Mouse (Mus musculus): ENCODE measurements around the gene Il6ra. TPM values are rescaled to one million over a fixed set of nuclear protein-coding genes. Genes with fewer than 3 reads are reported as not detected.

Gene Il6ra
- total RNA-seq (2014; fragmentation: Nextera tagmentation) (not detected in 2 replicates), total RNA-seq (2017) (under 0.01 and 0.06 TPM in 2 replicates), polyA plus RNA-seq (2012) (not detected in 2 replicates)

DNA sequence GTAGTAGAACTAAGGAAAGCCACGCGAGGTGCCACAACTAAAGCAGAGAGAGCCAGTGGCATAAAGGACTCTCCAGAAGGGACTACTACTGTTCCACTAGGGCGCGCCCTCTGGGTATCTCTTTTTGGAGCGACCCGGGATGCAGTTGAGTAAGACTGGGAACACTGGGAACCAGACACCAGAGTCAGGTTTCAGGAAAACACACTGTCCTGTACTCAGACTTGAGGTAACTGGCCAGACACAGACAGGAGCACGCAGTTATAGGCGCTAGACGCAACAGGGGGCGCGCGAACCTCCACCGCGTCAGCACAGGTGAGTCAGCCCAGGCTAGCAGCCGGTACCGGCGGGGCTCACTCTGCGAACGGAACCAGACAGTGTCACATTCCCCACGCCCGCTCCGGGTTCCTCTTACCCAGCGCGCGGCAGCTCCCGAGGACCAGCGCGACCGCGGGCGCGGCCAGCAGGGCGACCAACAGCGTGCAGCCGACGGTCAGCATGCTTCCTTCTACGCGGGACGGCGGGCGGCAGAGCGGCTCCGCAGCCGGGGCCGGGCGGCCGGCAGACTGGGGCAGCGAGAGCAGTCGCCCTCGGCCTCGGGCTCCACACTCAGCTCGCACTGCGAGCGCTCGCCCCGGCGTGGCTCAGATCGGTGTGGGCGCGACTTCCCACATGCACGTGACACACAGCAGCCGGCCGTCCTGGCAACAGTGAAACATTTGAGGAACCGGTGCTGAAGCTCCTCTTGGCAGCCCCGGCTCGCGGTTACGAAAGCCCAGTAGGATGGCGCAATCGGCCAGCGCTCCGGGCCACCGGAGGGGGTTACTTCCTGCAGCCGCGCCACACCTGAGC lies at the start of gene Il6ra:
Gene Il6ra (minus strand): TSS at position 654 of the 849 bp plus-strand sequence.
- DNase-seq (ENCODE audit: low spot score) (no peak), ATAC-seq (ENCODE audit: extremely low read depth, insufficient number of reproducible peaks, low FRiP score, poor library complexity, severe bottlenecking) (no peak)
- Histone ChIP-seq H3K36me3 (replicated peaks) (no peaks in the 10 kb centered on the region), H3K4me3 (ENCODE audit: low read depth, low read length) (no peak within 1 kb of the TSS), H3K4me1 (ENCODE audit: insufficient read depth, low read depth, low read length) (no peaks in the 10 kb centered on the region), H3K27me3 (ENCODE audit: insufficient read depth, low read length) (peaks cover 21% of the 10 kb centered on the region), H3K9me3 (replicated peaks) (no peaks in the 10 kb centered on the region)
- TF ChIP-seq CTCF (IDR thresholded peaks at IDR 0.05; ENCODE audit: low read depth, low read length) (no peak), GATA1 (IDR thresholded peaks at IDR 0.05; ENCODE audit: borderline replicate concordance, low read length) (no peak), GATA2 (IDR thresholded peaks at IDR 0.05; ENCODE audit: borderline replicate concordance, low read depth, low read length) (no peak), TAL1 (conservative IDR thresholded peaks at IDR 0.05; ENCODE audit: low read depth, low read length) (no peak), POLR2AphosphoS5 (IDR thresholded peaks at IDR 0.05; ENCODE audit: insufficient replicate concordance, low read depth, low read length) (no peak)

- DNase-seq (ENCODE audit: low spot score) (no peak), ATAC-seq (ENCODE audit: extremely low read depth, insufficient number of reproducible peaks, low FRiP score, poor library complexity, severe bottlenecking) (no peak)
- H3K27me3 ChIP-seq (ENCODE audit: insufficient read depth, low read length): peaks cover 45% of the 10 kb centered on the region
- no peaks in the 10 kb centered on the region; the same call in 1 of the 2 replicates for H3K4me1 ChIP-seq (ENCODE audit: insufficient read depth, low read depth, low read length)
- no peaks in the 10 kb centered on the region for H3K36me3 ChIP-seq (replicated peaks)
- H3K9me3 ChIP-seq (replicated peaks): no peaks in the 10 kb centered on the region
- TF ChIP-seq CTCF (IDR thresholded peaks at IDR 0.05; ENCODE audit: low read depth, low read length) (no peak), GATA2 (IDR thresholded peaks at IDR 0.05; ENCODE audit: borderline replicate concordance, low read depth, low read length) (no peak)
- H3K4me3 ChIP-seq (ENCODE audit: low read depth, low read length): no peak overlapping the region
Measured at GRCm38 (mm10) chr3:89962059-89962750, 49.2 kb upstream of the Il6ra start.

- H3K4me1 ChIP-seq (ENCODE audit: insufficient read depth, low read depth, low read length): no peaks in the 10 kb centered on the region; the same call in 1 of the 2 replicates
- no peaks in the 10 kb centered on the region for H3K9me3 ChIP-seq (replicated peaks)
- no peak for ATAC-seq (ENCODE audit: extremely low read depth, insufficient number of reproducible peaks, low FRiP score, poor library complexity, severe bottlenecking)
- H3K36me3 ChIP-seq (replicated peaks): no peaks in the 10 kb centered on the region
- DNase-seq (ENCODE audit: low spot score): no peak
- peaks cover 45% of the 10 kb centered on the region for H3K27me3 ChIP-seq (ENCODE audit: insufficient read depth, low read length)
- TF ChIP-seq TAL1 (conservative IDR thresholded peaks at IDR 0.05; ENCODE audit: low read depth, low read length) (no peak), POLR2AphosphoS5 (IDR thresholded peaks at IDR 0.05; ENCODE audit: insufficient replicate concordance, low read depth, low read length) (no peak), GATA1 (IDR thresholded peaks at IDR 0.05; ENCODE audit: borderline replicate concordance, low read length) (no peak)
- no peak overlapping the region for H3K4me3 ChIP-seq (ENCODE audit: low read depth, low read length)
Measured at GRCm38 (mm10) chr3:89961436-89961835, 48.4 kb upstream of the Il6ra start.

GRCm38 (mm10) chr3:89960469-89960868 lies 47.5 kb upstream of the Il6ra start:
- no peak overlapping the region for H3K4me3 ChIP-seq (ENCODE audit: low read depth, low read length)
- DNase-seq (ENCODE audit: low spot score) (no peak), ATAC-seq (ENCODE audit: extremely low read depth, insufficient number of reproducible peaks, low FRiP score, poor library complexity, severe bottlenecking) (no peak)
- TF ChIP-seq POLR2AphosphoS5 (IDR thresholded peaks at IDR 0.05; ENCODE audit: insufficient replicate concordance, low read depth, low read length) (no peak), GATA1 (IDR thresholded peaks at IDR 0.05; ENCODE audit: borderline replicate concordance, low read length) (no peak), CTCF (IDR thresholded peaks at IDR 0.05; ENCODE audit: low read depth, low read length) (no peak), TAL1 (conservative IDR thresholded peaks at IDR 0.05; ENCODE audit: low read depth, low read length) (no peak), GATA2 (IDR thresholded peaks at IDR 0.05; ENCODE audit: borderline replicate concordance, low read depth, low read length) (no peak)
- no peaks in the 10 kb centered on the region for H3K9me3 ChIP-seq (replicated peaks)
- no peaks in the 10 kb centered on the region; the same call in 1 of the 2 replicates for H3K4me1 ChIP-seq (ENCODE audit: insufficient read depth, low read depth, low read length)
- H3K36me3 ChIP-seq (replicated peaks): no peaks in the 10 kb centered on the region
- H3K27me3 ChIP-seq (ENCODE audit: insufficient read depth, low read length): peaks cover 49% of the 10 kb centered on the region

- no peak for ATAC-seq (ENCODE audit: extremely low read depth, insufficient number of reproducible peaks, low FRiP score, poor library complexity, severe bottlenecking)
- Histone ChIP-seq H3K27me3 (ENCODE audit: insufficient read depth, low read length) (peaks cover 44% of the 10 kb centered on the region), H3K4me3 (ENCODE audit: low read depth, low read length) (no peak overlapping the region), H3K9me3 (replicated peaks) (no peaks in the 10 kb centered on the region), H3K36me3 (replicated peaks) (no peaks in the 10 kb centered on the region), H3K4me1 (ENCODE audit: insufficient read depth, low read depth, low read length) (no peaks in the 10 kb centered on the region; the same call in 1 of the 2 replicates)
- TF ChIP-seq GATA2 (IDR thresholded peaks at IDR 0.05; ENCODE audit: borderline replicate concordance, low read depth, low read length): no peak
- no peak for TF ChIP-seq GATA1 (IDR thresholded peaks at IDR 0.05; ENCODE audit: borderline replicate concordance, low read length)
- TF ChIP-seq CTCF (IDR thresholded peaks at IDR 0.05; ENCODE audit: low read depth, low read length): no peak
- TF ChIP-seq TAL1 (conservative IDR thresholded peaks at IDR 0.05; ENCODE audit: low read depth, low read length): no peak
- no peak for TF ChIP-seq POLR2AphosphoS5 (IDR thresholded peaks at IDR 0.05; ENCODE audit: insufficient replicate concordance, low read depth, low read length)
- no peak for DNase-seq (ENCODE audit: low spot score)
Measured at GRCm38 (mm10) chr3:89959435-89959834, 46.4 kb upstream of the Il6ra start.

GRCm38 (mm10) chr3:89957880-89958279 lies 44.9 kb upstream of the Il6ra start:
- H3K36me3 ChIP-seq (replicated peaks): no peaks in the 10 kb centered on the region
- no peak for DNase-seq (ENCODE audit: low spot score)
- no peak for ATAC-seq (ENCODE audit: extremely low read depth, insufficient number of reproducible peaks, low FRiP score, poor library complexity, severe bottlenecking)
- H3K4me1 ChIP-seq (ENCODE audit: insufficient read depth, low read depth, low read length): peaks cover 4% of the 10 kb centered on the region
- peaks cover 34% of the 10 kb centered on the region for H3K27me3 ChIP-seq (ENCODE audit: insufficient read depth, low read length)
- H3K9me3 ChIP-seq (replicated peaks): no peaks in the 10 kb centered on the region
- no peak overlapping the region for H3K4me3 ChIP-seq (ENCODE audit: low read depth, low read length)
- TF ChIP-seq CTCF (IDR thresholded peaks at IDR 0.05; ENCODE audit: low read depth, low read length) (no peak), GATA1 (IDR thresholded peaks at IDR 0.05; ENCODE audit: borderline replicate concordance, low read length) (no peak), TAL1 (conservative IDR thresholded peaks at IDR 0.05; ENCODE audit: low read depth, low read length) (no peak), GATA2 (IDR thresholded peaks at IDR 0.05; ENCODE audit: borderline replicate concordance, low read depth, low read length) (no peak), POLR2AphosphoS5 (IDR thresholded peaks at IDR 0.05; ENCODE audit: insufficient replicate concordance, low read depth, low read length) (no peak)

Measured in G1E (cell line).